Mouse (Mus musculus) spleen, adult 12 weeks (tissue): ENCODE measurements around the gene Neu4.
"Not testable (repeated sequence)": the region's sequence is repeated elsewhere in the genome, so short reads cannot be mapped to it uniquely, and the experiment has no call there.

Experiments used
- DNase-seq: peaks from one replicate; pipeline ENCODE4 v3.0.0; 2022; ENCODE audit warnings: low spot score

Neu4 gene

DNA sequence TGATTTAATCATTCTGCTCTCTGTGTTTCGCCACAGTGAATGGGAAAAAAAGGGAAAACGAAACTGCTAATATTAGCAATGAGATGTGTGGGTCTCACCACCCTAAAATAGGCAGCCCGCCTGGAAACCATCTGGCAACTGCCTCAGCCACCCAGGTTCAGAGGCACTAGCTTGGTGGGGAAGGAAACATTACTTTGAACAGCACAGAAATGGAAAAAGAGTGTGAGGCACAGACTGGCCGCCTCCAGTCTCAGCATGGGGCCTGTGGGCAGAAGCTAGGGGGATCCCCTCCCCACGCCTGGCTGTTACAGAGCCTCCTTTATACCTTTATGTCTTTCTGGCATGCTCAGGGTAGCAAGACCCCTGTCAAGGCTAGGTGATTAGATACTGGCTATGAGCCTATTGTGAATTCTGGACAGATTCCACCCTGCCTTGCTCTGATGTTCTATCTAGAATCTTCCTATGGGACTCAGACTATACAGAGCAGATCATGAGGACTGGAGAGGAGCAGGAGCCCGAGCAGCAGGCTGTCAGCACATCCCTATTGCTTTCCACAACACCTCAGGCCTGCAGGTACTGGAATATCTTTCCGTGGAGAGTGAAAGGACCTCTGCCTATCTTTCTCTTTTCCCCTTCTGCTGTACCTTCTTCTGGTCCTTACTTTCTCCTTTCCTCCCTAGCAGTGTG lies 33.4 kb downstream of the Neu4 start:
- DNase-seq, result no peak

DNA sequence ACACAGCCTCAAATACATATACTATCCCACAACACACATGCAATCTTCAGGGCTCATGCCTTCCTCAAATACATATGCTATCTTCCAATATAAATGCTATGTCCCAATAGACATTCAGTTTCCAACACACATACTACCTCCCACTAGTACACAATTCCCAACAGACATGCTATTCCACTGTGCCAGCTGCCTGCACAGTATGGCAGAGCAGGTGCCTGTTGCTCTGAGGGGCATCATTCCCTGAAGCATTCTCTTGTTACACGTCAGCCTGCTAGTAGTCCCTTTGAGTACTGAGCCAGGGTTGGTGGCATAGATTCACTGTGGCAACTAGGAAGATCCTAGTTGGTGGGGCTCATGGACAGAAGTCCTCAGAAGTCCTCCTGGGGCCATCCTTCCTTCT lies 34.2 kb downstream of the Neu4 start:
- no peak for DNase-seq

DNA sequence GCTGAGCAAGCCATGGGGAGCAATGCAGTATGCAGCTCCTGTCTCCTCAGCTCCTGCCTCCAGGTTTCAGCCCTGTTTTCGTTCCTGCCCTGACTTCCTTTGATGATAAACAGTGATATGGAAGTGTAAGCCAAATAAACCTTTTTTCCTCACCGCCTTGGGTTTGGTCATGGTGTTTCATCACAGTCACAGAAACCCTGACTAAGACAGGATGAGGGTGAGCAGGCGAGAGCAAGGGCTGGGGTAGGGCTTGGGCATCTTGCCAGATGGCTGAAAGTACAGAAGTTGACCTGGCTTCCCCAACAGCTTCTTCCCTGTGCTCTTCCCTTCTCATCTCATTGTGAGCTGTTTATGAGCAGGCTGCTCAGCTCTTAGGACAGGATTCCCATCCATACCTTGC lies 35.7 kb downstream of the Neu4 start:
- DNase-seq, result no peak

DNA sequence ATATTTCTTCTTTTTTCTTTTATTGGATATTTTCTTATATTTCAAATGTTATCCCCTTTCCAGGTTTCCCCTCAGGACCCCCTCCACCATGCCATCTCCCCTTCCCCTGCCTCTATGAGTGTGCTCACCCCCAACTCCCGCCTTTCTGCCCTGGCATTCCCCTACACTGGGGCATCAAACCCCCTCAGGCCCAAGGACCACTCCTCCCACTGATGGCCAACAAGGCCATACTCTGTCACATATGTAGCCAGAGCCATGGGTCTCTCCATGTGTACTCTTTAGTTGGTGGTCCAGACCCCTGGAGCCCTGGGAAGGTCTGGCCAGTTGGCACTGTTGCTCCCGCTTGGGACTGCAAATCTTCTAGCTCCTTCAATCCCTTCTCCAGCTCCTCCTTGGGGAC lies 37.1 kb downstream of the Neu4 start:
- DNase-seq, result no peak

DNA sequence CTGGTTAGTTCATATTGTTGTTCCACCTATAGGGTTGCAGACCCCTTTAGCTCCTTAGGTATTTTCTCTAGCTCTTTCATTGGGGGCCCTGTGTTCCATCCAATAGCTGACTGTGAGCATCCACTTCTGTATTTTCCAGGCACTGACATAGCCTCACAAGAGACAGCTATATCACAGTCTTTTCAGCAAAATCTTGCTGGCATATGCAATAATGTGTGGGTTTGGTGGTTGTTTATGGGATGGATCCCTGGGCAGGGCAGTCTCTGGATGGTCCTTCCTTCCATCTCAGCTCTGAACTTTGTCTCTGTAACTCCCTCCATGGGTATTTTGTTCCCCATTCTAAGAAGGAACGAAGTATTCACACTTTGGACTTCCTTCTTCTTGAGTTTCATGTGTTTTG lies 38.0 kb downstream of the Neu4 start:
- not testable (repeated sequence) for DNase-seq

DNA sequence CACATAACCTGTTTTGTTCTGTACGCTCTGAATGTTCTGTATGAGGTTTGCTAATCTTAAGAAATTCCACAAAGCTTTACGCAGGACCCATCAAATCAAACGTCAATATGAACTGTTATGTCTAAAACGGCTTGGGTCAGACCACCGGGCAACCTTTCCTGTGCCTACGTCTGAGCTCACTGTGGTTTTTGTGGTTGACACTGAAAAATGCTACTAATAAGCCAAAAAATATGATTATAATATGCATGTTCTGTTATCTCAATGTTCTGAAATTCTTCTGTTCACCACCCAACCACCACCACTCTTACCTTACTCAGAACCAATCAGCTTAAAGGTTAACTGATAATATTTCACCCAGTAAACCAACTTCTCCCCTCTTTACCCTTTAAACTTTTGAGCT lies 54.5 kb downstream of the Neu4 start:
- no peak for DNase-seq

DNA sequence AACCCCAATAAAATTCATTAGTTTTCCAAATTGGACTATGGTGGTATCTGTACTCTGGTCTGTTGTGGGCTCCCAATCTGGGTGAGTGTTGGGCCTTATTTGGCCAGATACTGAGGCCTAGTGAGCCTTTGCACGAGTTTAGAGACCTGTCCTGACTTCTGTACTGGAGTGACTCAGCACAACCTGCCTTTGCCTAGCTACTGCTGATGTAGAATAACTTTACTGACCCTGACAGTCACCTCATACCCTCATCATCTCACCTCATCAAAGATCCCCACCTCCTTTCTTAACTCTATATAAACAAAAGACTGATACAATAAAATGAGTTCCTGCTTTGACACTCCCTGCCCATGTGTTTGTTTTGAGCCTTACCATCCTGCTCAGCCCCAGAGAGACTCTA lies 56.5 kb downstream of the Neu4 start:
- DNase-seq, result no peak
